Mouse (Mus musculus): Measurements from ENCODE around the gene Gm10160. TPM values are rescaled to one million over a fixed set of nuclear protein-coding genes. Genes with fewer than 3 reads are reported as not detected.
"Not testable (repeated sequence)": the region's sequence is repeated elsewhere in the genome, so short reads cannot be mapped to it uniquely, and the experiment has no call there.

Gene Gm10160
- polyA plus RNA-seq, 1 experiment from 2014 or later, result not detected

GRCm38 (mm10) chr7:81839746-81840145 is 15.8 kb downstream of the Gm10160 start:
- Histone ChIP-seq H3K4me1 (replicated peaks) (no peaks in the 10 kb centered on the region), H3K27ac (no peak overlapping the region), H3K27me3 (ENCODE audit: insufficient read depth, poor library complexity, severe bottlenecking) (no peaks in the 10 kb centered on the region), H3K36me3 (no peaks in the 10 kb centered on the region), H3K9me3 (0 out of 2 replicates have a peak, but pooled peaks cover 3% of the 10 kb centered on the region), H3K4me3 (no peak overlapping the region)
- no peak for DNase-seq (ENCODE audit: low spot score)
- WGBS, result 70% methylated on average over 6 of the region's 6 CpGs

- not testable (repeated sequence) for DNase-seq (ENCODE audit: low spot score); H3K4me3 ChIP-seq; H3K27me3 ChIP-seq (ENCODE audit: insufficient read depth, poor library complexity, severe bottlenecking); H3K36me3 ChIP-seq; H3K4me1 ChIP-seq (replicated peaks); H3K9me3 ChIP-seq; H3K27ac ChIP-seq
- 87% methylated on average over 5 of the region's 5 CpGs for WGBS
These were observed 17.8 kb downstream of the Gm10160 start for GRCm38 (mm10) chr7:81837771-81838170.

- H3K4me1 ChIP-seq (replicated peaks), result no peaks in the 10 kb centered on the region
- H3K36me3 ChIP-seq, result no peaks in the 10 kb centered on the region
- 0 out of 2 replicates have a peak, but pooled peaks cover 3% of the 10 kb centered on the region for H3K9me3 ChIP-seq
- no peak overlapping the region for H3K27ac ChIP-seq
- WGBS, result 90% methylated on average over 5 of the region's 5 CpGs
- DNase-seq (ENCODE audit: low spot score), result no peak
- no peak overlapping the region for H3K4me3 ChIP-seq
- H3K27me3 ChIP-seq (ENCODE audit: insufficient read depth, poor library complexity, severe bottlenecking), result no peaks in the 10 kb centered on the region
These were observed 20.2 kb downstream of the Gm10160 start for GRCm38 (mm10) chr7:81835430-81835829.

- no peak for DNase-seq (ENCODE audit: low spot score)
- Histone ChIP-seq H3K27me3 (ENCODE audit: insufficient read depth, poor library complexity, severe bottlenecking) (no peaks in the 10 kb centered on the region), H3K9me3 (0 out of 2 replicates have a peak, but pooled peaks cover 3% of the 10 kb centered on the region), H3K27ac (no peak overlapping the region), H3K4me3 (no peak overlapping the region), H3K4me1 (replicated peaks) (peaks cover 3% of the 10 kb centered on the region; the same call in 1 of the 2 replicates), H3K36me3 (no peaks in the 10 kb centered on the region)
These were observed 20.7 kb downstream of the Gm10160 start for GRCm38 (mm10) chr7:81834847-81835246.

GRCm38 (mm10) chr7:81829379-81829894 is 26.2 kb downstream of the Gm10160 start, which contains the start of gene Btbd1:
Gene Btbd1, minus strand, starts transcription at chr7:81829431.
- Histone ChIP-seq H3K36me3 (no peaks in the 10 kb centered on the region), H3K27ac (peak within 1 kb of the TSS; percentile 92), H3K9me3 (no peaks in the 10 kb centered on the region), H3K27me3 (ENCODE audit: insufficient read depth, poor library complexity, severe bottlenecking) (no peaks in the 10 kb centered on the region), H3K4me3 (peak within 1 kb of the TSS; percentile 88), H3K4me1 (replicated peaks) (peaks cover 42% of the 10 kb centered on the region)
- peak; percentile 83 for DNase-seq (ENCODE audit: low spot score)
- WGBS, result under 1% methylated on average over 58 of the region's 58 CpGs

- DNase-seq (ENCODE audit: low spot score), result peak; percentile 69
- peak overlapping the region; percentile 88 for H3K4me3 ChIP-seq
- H3K9me3 ChIP-seq, result no peaks in the 10 kb centered on the region
- H3K36me3 ChIP-seq, result no peaks in the 10 kb centered on the region
- WGBS, result under 1% methylated on average over 85 of the region's 91 CpGs
- H3K27ac ChIP-seq, result peak overlapping the region; percentile 92
- H3K27me3 ChIP-seq (ENCODE audit: insufficient read depth, poor library complexity, severe bottlenecking), result no peaks in the 10 kb centered on the region
- H3K4me1 ChIP-seq (replicated peaks), result peaks cover 42% of the 10 kb centered on the region
These were observed 26.8 kb downstream of the Gm10160 start for GRCm38 (mm10) chr7:81828681-81829378.

GRCm38 (mm10) chr7:81827806-81828667 is 27.6 kb downstream of the Gm10160 start:
- 30% methylated on average over 17 of the region's 17 CpGs for WGBS
- peaks cover 42% of the 10 kb centered on the region for H3K4me1 ChIP-seq (replicated peaks)

GRCm38 (mm10) chr7:81825381-81825780 is 30.2 kb downstream of the Gm10160 start:
- no peaks in the 10 kb centered on the region for H3K9me3 ChIP-seq
- H3K4me3 ChIP-seq, result no peak overlapping the region
- DNase-seq (ENCODE audit: low spot score), result no peak
- no peak overlapping the region for H3K27ac ChIP-seq
- H3K27me3 ChIP-seq (ENCODE audit: insufficient read depth, poor library complexity, severe bottlenecking), result no peaks in the 10 kb centered on the region
- 85% methylated on average over 3 of the region's 3 CpGs for WGBS
- H3K4me1 ChIP-seq (replicated peaks), result peaks cover 42% of the 10 kb centered on the region
- no peaks in the 10 kb centered on the region for H3K36me3 ChIP-seq

More at GRCm38 (mm10) chr7:81827806-81828667, 27.6 kb downstream of the Gm10160 start:
- Histone ChIP-seq H3K9me3 (no peaks in the 10 kb centered on the region), H3K27ac (peak overlapping the region; percentile 92), H3K36me3 (no peaks in the 10 kb centered on the region), H3K4me3 (peak overlapping the region; percentile 88), H3K27me3 (ENCODE audit: insufficient read depth, poor library complexity, severe bottlenecking) (no peaks in the 10 kb centered on the region)
- DNase-seq (ENCODE audit: low spot score), result no peak

GRCm38 (mm10) chr7:81824906-81825305 is 30.7 kb downstream of the Gm10160 start:
- no peak for DNase-seq (ENCODE audit: low spot score)
- H3K27ac ChIP-seq, result no peak overlapping the region
- 76% methylated on average over 3 of the region's 3 CpGs for WGBS
- no peak overlapping the region for H3K4me3 ChIP-seq
- H3K9me3 ChIP-seq, result no peaks in the 10 kb centered on the region
- H3K36me3 ChIP-seq, result no peaks in the 10 kb centered on the region
- no peaks in the 10 kb centered on the region for H3K27me3 ChIP-seq (ENCODE audit: insufficient read depth, poor library complexity, severe bottlenecking)
- H3K4me1 ChIP-seq (replicated peaks), result peaks cover 39% of the 10 kb centered on the region

- no peaks in the 10 kb centered on the region for H3K9me3 ChIP-seq
- peaks cover 4% of the 10 kb centered on the region; the same call in 1 of the 2 replicates for H3K4me1 ChIP-seq (replicated peaks)
- no peaks in the 10 kb centered on the region for H3K27me3 ChIP-seq (ENCODE audit: insufficient read depth, poor library complexity, severe bottlenecking)
- H3K27ac ChIP-seq, result 0 out of 2 replicates have a peak overlapping the region, but pooled peaks have one; percentile 25
- whole genome bisulfite sequencing, result 83% methylated on average over 5 of the region's 5 CpGs
- DNase-seq (ENCODE audit: low spot score), result no peak
- H3K4me3 ChIP-seq, result no peak overlapping the region
- peaks cover 34% of the 10 kb centered on the region for H3K36me3 ChIP-seq
These were observed 49.5 kb downstream of the Gm10160 start for GRCm38 (mm10) chr7:81806067-81806466.
